Mouse (Mus musculus) mouse embryonic stem cell (cell line): Measurements from ENCODE around the gene Rom1.

Experiments used
- in situ Hi-C, 2 experiments: fragments of 300-500 bp; cut with MboI; formaldehyde crosslinking; loops; 1 replicate in 1 of 2; 3 replicates in 1 of 2; pipeline ENCODE4 v1.14.3; 2019 to 2020; ENCODE audit warnings: low sequenced_read_pairs in 2 of 2, low pct_unique_long_range_greater_than_20kb in 1 of 2, mixed read lengths in 1 of 2; ENCODE audit not compliant: unreplicated experiment in 1 of 2

Gene Rom1

DNA sequence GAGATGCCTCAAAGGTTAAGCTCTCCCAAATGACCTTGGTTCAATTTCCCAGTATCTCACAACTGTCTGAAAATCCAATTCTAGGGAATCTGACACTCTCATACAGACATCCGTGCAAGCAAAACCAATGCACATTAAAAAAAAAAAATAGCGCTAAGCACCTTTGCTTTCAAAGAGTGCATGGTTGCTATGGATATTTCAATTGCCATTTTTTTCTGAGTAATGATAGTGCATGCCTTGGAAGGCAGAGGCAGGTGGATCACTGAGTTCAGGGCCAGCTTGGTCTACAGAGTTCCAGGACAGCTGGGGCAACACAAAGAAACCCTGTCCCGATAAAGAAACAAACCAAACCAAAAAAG is 48.1 kb downstream of the Rom1 start:
- in situ Hi-C loops: no loop called here

- in situ Hi-C loops: no loop called here
These were observed 48.7 kb downstream of the Rom1 start, which contains the start of gene Uqcc3 for GRCm38 (mm10) chr19:8880311-8881033. Gene Uqcc3, minus strand, starts transcription at chr19:8880923.
